Mouse (Mus musculus) retina, adult 2 months (tissue): ENCODE results near the gene Trmt44.

Experiments used
- DNase-seq: peaks from one replicate; pipeline ENCODE4 v3.0.0-alpha.2; 2012; ENCODE audit warnings: low read depth, low spot score

Trmt44 gene

DNA sequence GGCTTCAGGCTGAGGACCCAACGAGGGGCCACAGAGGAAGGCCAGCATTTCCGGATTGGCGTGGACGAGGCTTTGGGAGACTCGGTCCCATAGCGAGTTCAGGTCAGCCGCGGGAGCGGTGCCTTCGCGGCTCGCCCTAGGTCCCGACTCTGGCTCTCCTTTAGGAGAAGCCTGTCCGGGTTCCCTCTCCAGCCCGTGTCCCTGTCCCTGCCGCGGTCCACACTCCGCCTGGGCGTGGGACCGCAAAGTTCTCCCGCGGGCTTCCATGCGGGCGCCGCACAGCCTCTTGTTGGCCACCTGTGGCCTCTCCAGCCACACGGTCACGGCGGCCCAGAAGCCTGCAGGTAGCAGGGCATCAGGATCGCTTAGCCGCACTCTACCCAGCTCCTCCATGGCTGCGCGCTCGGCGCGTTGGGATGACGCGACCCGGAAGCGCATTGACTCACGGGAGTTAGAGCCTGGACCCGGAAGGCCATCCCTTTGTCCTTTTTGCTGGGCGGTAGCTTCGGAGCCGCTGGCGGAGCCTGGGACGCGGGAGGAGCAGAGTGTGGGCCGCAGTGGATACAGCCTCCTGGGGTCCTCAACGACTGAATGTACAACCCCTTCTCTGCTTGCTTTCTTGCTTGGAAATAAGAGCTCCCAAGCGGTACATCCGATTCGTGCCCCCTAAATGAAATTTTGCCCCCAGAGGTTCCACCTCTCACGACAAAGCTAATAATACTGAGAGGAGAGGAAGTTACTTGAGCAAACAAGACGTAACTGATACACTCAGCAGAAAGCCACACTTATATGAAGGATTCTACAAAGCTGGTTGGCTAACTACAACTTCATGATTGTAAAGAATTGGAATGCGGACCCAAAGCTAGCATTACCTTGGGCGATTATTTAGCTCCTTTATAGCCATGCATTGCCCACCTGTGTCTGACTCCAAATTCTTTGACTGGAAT is at the start of gene Trmt44:
Gene Trmt44, minus strand, starts transcription at position 418 of the 947 bp plus-strand sequence.
- DNase-seq = peak; percentile 82

DNA sequence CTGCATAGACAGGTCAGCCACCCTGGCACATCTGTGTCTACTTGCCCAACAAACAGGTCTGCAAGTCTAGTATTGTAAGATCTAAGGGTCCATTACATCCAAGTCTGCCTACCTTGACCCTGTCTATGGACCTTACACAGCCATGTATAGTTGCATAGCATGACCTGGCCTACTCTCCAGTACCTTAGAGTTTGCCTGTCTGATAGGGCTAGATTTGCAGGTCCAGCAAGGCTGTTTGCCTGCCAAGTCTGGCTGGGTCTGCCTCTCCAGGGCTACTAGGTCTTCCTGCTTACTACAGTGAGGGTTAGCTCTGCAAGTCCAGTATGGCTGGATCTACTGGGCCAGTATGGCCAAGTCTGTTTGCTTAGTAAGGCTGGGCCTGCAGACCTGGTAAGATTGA is 49.0 kb upstream of the Trmt44 start:
- DNase-seq = no peak

DNA sequence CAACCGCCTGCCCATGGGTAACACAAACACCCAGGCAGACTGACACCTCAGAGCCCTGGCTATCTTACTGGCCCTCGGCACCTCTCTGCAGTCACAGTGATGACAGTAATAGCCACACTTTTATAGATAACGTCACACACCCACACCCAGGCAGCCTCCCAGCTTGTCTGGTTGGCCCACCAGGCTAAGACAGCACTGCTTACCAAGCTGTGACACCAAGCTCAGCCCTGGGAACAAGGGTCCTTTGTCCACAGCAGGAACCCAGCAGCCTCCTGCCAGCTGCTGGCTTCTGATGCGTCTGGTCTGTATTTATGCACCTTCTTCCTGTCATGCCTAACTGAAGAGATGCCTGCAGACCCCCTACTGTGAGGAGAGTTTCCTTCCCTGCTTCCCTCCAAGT is 46.2 kb upstream of the Trmt44 start:
- DNase-seq = no peak

DNA sequence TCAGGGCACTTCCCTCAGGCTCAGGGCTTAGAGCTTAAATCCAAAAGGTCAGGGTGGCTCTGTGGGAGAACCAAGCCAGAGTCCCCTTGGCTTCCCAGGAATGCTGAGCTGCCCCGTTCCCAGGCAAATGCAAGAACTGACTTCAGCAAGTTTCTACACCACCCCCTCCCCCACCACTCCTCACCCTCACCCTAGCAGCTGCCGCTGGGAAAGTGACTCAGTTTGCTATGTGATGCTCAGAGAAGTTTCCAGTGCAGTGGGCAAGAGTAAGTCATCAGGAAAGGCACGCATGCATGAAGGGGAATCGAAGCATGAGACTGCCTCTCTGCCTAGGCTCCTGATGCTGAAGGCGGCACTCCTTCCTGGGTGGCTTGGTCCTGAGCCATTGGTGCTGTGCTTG is 42.1 kb upstream of the Trmt44 start:
- no peak for DNase-seq

DNA sequence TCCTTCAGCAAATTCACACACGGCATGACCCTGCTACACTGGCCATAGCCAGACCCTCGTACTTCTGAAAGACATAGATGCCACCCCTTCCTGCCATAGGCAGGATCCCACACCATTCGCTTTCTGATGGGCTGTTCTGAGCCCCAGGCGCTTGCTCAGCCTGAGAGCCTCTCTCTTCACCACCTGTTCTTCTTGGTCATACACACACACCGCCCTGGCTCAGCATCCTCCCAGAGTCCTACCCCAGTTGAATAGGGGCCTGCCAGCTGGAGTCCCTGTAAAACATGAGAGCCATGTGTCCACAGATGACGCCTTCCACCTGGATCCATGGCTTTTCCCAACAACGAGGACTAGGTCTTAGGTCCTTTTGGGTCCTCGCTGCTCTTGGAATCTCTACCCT is 37.9 kb upstream of the Trmt44 start:
- no peak for DNase-seq

DNA sequence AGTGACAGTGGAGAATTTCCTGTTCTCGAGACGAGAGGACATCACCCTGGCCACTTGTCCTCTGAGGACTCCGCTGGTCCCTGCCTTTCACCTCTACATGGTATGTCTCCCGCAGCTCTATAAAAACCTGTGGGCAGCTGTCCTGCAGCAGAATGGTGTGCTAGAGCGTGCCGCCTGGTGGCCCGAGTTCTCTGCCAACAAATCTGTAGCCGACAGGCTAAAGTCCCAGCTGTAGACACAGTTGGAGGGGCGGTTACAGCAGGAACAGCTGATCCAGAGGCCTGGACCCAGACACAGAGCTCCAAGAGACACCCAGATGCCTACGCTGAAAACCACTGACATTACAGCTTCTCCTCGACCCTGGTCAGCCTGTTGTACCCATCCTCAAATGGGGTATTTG is 37.0 kb upstream of the Trmt44 start:
- no peak for DNase-seq

DNA sequence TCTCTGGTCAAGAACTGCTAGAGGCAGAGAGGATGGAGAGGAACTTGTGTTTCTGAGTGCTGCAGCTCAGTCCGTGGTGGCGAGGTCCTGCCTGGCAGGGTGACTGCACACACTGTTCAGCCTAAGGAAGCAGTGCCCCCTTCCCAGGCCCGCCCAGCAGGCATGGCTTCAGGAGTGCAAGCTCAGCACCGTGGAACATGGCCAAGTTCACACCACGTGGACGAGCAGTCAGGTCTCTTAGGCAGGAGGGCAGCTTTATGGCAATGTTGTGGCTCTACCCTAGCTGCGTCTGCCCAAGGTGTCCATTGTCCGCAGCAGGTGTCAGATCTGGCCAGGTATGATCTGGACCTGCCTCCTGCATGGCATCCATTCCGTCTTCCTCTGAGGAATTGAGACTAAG is 36.3 kb upstream of the Trmt44 start:
- no peak for DNase-seq

DNA sequence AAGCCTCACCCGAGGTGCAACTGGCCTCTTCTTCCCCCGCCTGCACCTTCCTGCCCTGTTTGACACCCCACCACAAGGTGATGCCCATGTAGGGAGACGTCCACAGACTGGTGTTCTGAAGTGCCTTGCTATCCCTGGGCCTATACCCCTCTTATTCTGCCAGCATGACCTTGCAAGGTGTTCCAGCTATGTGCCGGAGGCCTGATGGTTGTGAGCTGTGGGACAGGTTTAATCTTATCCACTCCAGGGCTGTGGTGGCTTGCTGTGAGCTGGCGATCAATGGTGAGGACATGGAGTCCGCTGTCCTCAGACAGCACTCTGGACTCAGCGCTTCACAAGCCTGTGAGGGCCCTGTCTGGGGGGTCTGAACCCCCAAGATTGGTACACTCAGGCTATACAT is 35.5 kb upstream of the Trmt44 start:
- DNase-seq = no peak

DNA sequence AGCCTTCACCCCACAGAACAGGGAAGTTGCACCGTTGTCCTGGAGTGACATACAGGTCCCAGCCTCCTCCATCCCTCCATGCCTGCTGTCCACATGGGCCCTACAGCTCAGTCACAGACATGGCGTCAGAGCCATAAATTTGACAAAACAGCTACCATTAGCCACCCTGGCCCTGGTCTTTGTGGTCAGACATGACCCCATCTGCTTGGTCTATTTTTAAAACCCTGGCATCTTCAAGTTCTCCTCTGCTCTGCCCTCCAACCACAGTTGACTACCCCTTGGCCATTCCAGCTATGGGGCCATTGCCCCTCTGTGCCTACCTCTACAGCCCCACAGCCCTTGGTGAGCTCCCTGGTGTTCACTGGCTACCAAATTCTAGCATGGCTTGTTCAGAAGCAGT is 35.1 kb upstream of the Trmt44 start:
- no peak for DNase-seq

DNA sequence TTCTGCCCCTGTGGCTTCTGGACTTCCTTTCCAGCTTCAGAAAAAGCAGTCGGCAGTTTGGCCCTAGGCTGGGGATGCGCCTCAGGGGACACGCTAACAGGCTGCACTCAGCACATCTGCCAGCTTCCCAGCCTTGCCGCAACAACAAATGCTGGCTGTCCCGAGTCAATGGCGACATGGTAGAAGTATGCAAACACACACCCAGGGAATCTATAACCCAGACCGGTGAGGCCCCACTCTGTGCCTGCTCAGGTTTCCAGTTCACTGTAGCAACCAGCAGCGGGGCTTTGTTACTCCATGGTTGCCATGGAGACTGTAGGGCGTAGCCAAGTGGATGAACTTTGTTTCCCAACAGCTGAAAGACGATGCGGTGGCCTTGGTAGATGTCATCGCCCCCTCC is 34.5 kb upstream of the Trmt44 start:
- no peak for DNase-seq

DNA sequence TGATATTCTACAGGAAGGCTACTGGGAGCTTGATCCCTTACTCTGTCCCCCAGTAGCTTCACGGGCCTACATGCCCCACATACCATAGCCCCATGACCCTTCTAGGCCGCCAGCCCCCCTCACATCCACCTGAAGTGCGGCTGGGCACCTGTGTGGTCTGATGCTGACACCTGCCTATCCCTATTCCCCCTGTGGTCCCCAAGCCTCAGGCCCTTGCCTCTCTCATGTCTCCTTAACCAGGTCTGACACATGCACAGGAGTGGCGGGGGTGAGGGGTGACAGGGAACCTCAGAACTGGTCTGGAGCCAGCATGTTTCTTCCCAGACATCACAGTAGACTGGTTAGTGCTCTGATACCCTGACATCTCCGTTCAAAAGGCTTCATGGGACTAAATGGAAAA is 33.7 kb upstream of the Trmt44 start:
- DNase-seq = no peak

DNA sequence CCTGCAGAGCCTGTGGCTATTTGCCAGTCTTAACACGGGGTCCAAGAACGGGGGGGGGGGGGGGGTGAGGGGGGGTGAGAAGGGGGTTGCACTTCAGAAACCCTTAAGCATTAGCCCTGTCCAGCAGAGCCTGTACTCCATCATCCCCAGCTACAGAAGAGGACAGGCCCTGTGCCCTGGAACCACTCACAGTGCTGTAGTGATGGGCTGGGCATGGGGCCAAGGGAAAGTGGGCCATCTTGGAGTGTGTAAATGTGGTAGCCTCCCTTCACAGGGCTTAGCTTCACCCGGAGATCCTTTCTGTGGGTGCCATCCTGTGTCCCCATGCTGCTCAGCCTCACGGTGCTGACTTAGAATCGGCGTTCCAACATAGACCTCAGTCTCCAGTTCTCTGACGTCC is 32.9 kb upstream of the Trmt44 start:
- DNase-seq = no peak

DNA sequence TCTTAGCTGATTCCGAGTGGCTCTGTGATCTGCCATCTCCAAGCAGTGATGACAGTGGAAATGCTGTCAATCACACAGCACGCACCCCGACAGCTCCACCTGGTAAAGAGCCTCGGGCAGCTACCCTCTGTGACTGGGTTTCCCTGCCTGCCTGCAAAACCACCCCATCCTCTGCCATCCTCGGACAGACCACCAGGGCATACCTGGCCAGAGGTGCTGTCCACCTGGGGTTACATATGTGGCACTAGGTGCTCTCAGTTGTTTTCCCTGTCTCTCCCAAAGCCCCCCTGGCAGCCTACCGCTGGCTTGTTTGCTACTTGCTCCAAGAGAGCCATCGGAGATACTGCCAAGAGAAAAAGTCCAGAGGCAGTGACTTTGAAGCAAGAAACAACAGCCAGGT is 31.9 kb upstream of the Trmt44 start:
- no peak for DNase-seq

DNA sequence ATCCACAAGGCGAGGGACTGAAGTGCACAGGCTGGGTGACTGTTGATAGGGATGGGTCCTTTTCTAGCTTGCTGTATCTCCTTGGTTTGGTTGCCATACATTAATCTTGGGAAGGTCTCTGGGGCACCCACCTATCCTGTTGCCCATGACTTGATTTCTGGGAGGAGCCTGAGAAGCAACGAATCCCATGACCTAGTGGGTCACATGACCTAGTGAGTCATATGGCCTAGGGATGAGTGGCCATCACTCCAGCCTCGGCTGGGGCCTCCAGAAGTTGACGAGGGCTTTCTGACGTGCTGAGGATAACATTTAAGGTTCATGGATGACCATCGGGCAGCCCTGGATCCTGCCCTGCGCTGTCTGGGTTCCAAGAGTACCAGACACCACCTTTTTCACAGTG is 30.5 kb upstream of the Trmt44 start:
- no peak for DNase-seq

DNA sequence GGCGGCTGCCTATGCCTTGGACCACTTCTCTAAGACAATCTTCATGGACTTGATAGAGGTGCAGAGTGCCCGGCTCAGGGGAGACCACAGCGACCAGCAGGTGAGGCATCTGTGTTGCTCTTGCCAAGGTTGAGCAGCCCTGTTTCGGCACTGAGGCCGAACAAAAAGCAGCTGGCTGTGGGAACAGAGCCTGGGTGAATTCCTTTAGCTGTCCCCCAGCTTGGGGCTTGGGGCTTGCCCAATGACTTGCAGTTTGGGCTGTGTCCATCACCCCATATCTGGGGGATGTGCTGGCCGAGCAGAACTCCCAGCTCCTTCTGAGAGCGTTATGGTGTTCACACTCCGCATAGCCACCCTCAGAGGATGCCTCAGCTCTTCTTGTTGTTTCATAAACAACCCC is 26.7 kb upstream of the Trmt44 start:
- no peak for DNase-seq

DNA sequence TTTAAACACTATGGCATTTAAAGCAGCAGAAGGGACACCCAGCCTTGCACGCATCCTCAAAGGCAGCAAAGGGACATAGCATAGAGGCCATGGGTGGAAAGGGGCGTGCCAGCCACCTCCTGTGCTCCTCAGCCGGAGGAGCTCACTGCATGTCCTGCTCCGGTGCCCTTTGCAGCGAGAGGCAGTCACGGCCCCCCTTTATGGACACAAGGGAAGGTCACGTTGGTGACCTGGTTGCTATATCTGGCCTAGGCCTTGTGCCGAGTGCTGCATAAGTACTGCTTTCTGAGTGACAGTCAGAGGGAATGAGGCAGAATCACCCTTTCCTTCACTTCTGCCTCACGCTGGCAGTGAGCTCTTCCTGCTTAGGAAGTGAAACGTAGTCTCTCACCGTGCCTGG is 25.4 kb upstream of the Trmt44 start:
- DNase-seq = no peak

DNA sequence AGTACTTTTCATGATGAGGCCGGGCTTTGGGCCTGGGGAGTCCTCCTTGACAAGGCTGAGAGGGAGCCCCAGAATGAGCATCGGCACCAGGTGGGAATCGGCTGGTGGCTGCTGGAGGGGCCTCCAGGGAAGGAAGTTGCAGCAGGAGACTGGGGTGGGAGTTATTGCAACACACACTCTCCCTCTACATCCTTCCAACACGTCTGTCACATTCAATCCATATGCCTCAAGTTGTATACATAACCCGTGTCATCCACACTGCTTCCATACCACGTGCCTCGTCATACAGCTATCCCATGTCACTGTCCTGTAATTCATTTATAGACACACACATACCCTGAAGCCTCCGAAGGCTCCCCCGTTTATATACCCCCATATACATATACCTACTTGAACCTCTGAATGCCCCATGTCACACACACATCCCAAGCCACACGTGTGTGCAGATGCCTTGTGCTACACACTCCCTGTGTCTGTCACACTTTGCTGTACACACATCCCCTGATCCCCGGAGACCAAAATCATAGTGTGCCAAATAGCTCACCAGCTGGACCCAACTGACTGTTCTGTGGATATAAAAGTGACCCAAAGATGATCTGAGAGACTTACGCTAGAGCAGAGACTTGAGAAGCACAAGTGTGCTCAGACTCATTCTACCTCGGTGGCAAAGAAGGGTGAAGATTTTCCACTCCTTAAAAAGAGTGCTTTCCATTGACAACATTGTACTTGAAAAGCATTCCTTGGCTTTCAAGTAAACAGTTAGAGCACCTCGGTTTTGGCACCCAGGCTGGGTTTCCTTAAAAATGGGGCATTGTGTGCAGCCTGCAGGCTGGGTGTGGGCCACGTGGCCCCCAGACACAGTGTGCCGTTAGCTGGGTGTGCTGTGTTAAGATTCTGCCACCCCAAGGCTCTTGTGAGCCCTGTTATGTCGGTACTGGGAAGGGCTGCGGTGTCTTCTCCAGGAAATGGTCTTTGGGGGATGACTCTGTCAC is 21.6 kb upstream of the Trmt44 start:
- no peak for DNase-seq

DNA sequence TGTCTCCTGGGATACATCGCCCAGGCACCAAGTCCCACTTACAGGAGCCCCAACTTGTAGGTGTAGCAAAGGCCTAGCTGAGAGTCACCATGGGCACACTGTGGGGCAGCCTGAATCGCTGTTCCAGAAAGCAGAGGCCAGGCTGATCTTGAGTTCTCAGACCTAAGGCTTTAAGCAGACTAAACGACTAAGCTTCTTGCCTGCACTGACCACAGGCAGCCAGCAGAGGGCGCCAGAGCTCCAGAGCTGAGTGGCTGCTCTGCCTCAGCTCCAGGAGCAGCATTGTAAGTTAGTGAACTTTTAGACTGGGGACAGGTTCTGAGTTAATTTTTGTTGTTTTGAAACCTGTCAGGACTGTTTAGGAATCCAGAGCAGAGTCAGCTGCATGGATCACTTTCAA is 20.8 kb upstream of the Trmt44 start:
- DNase-seq = peak; percentile 67

DNA sequence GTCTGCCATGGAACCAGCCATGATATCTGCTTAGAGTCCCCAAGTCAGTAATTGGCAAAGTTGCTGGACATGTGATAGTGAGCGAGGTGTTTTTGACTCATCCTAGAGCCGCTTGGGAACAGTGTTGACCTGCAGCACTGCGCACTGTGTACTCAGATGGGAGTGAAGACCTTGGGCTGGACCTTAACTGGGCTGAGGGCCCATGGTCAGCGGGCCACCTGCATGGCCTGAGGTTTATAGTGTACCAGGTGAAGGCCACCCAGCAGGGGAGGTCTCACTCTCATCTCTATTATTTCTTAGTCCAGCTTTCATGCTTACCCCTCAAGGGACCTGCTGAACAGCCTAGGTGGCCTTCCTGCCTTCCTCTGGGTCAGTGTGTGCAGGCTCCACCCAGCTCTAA is 19.9 kb upstream of the Trmt44 start:
- no peak for DNase-seq

DNA sequence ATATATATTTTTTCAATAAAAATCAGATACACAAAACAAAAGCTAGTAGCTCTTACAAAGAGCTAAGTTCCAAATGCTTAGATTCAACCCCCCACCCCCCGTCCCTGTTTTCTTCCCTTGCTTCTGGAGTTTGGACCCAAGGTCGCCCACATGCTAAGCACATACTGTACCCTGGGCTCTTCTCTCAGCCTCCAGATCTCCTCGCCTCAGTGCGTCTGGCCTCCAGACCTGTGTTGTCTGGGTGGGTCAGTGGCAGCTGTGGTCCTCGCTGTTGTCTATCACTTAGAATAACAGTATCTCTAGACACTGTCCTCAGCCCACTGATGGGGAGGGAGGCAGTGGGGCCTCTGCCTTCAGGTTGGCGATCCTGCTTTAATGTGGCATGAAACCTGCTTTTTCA is 18.4 kb upstream of the Trmt44 start:
- no peak for DNase-seq

DNA sequence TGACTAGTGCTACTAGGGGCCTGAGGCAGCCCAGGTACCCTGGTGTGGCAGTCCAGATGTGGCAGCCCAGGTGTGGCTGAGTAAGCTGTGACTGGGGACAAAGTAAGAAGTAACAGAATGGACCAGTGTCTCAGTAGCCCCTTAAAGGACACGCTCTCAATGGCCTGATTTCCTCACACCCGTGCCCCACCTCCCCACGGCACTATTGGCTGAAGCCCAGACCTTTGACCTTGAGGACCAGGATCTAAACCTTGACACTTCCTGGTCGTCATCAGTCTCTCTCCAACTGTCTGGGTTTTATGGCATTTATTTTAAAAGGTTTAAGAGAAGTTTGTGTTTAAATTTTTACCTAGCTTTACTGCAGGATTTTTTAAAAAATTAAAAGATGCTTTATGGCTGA is 18.0 kb upstream of the Trmt44 start:
- no peak for DNase-seq

DNA sequence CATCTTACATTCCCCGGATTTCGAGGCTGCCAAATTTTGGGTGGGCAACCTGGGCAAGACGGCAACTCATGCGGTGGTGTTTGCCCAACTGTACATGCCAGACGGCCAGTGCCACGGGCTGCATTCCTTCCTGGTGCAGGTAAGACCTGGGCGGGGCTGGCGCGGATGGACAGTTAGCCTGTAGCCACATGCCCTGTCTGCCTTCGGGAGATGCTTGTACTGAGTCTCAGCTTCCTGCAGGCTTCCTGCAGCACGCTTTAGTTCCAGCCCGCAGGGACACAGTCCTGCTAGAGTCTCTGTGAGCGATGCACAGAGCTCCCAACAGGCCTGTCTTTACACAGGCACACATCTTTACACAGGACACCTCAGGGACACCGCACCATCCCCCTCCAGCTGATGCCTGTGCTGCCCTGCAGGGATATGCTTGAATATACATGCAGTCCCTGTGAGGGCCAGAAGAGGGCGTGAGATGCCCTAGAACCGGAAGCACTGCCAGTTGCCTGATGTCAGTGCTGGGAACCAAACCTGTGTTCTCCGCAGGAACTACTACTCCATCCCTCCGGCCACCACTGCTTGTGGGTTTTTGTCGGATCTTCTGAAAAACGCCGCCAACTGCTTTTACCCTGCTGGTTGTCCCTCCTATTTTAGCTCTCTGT is 17.3 kb upstream of the Trmt44 start:
- no peak for DNase-seq
